Mouse (Mus musculus) heart, postnatal 25 days (tissue): ENCODE measurements around the gene Gm5431. TPM values are rescaled to one million over a fixed set of nuclear protein-coding genes. Genes with fewer than 3 reads are reported as not detected.

Experiments used
- DNase-seq: peaks from one replicate; pipeline ENCODE4 v3.0.0; 2022; ENCODE audit warnings: low spot score
- intact Hi-C: fragments of 180-260 bp; cut with DNase I; formaldehyde crosslinking; loops from one replicate; pipeline ENCODE4 v1.15.1; 2025
- total RNA-seq, 2 experiments: library from RNA; stranded (reverse); gene quantifications; 2 replicates each; pipeline ENCODE4 v1.2.3; 2021

The Gm5431 gene
- total RNA-seq, 2 experiments from 2014 or later = 0.75 to 1.4 TPM

GRCm38 (mm10) chr11:48843202-48843601 lies 58.8 kb downstream of the Gm5431 start:
- DNase-seq = no peak
- intact Hi-C loops = no loop called here

- intact Hi-C loops = no loop called here
Measured at GRCm38 (mm10) chr11:48842378-48842792, 59.6 kb downstream of the Gm5431 start.

DNA sequence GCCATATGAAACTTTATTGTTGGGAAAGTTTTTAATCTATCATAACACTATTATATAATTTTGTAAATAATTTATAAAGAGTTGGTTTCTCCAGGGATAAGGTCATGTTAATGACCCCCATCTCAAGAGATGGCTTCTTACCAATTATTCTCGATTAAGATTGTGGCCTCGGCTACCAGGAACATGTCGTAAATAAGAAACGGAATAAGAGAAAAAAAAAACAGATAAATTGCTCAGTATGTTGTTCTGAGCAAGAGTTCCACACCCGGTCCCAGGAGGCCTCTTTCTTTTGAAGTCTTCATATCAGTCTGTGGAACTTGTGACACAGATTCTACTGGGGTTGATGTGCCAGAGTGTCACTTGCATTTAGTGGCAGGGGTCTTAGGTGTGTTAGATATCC lies 60.8 kb downstream of the Gm5431 start:
- intact Hi-C loops = no loop called here
- no peak for DNase-seq

More at GRCm38 (mm10) chr11:48842378-48842792, 59.6 kb downstream of the Gm5431 start:
- DNase-seq = no peak

GRCm38 (mm10) chr11:48840805-48841204 lies 61.2 kb downstream of the Gm5431 start:
- intact Hi-C loops = no loop called here
- DNase-seq = no peak

DNA sequence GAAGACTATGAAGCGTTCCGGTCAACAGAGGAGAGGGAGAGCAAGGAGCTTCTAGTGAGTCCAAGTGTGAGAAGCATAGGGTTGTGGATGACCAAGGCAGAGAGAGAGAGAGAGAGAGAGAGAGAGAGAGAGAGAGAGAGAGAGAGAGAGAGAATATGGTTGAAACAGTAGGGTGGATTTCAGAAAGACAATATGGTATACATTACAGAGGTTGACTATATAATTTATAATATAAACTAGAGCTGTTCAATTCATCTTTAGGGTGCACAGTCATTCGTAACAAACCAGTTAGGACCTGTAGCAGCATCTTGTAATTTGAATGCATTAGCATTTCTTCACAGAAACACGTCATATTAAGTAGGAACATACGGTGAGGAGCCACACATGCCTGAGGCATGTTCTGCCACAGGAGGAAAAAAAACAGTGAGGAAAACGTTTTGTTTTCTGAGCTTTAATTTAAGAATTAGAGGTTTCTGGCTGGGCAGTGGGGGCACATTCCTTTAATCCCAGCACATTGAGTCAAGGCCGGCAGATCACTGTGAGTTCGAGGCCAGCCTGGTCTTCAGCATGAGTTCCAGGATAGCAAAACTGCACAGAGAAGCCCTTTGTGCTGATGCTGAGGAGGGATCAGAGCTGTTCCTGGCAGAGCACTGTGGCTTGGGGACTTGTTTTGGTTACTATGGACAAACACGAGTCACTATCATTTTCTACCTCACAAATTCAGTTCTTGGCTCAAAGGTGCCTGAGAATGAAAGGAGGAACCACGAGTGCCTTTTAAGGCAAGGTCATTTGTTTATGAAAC lies 62.9 kb downstream of the Gm5431 start:
- DNase-seq = no peak
- intact Hi-C loops = no loop called here

DNA sequence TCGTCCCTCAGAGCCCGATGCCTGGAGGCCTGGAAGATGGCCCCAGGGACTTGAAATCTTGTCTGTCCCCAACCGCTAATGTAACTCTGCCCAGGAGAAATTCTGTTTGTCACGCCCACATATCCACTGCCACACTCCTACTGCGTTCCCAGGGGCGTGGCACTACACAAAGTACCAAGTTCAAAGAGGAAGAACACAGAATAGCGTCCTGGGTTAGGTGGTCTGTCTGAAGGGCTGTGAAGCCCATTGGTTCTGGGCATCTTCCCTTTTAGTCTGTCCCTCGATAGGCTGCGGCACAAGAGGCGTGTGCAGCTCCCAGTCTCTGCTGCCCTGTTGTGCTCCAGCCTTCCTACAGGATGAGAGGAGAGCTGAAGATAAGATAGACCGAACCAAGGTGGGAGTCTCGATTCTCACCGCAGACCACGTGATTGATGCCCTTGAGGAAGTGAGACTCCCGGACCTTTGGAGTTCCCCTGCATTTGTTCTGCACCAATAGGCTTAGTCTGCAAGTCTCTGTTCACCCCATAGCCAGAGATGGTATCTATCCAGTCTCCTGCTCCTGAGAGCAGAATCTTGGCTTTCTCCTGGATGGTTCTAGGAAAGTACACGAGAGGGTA lies 63.7 kb downstream of the Gm5431 start:
- DNase-seq = no peak
- intact Hi-C loops = no loop called here

Other genes with a start within 250 kb of the Gm5431 start
- 100 to 1,000 TPM; 397 to 416 TPM for gene Rack1, start 101.9 kb downstream of the Gm5431 start, total RNA-seq
- 10 to 100 TPM; 17.8 to 20.4 TPM for gene Trim41, start 84.9 kb downstream of the Gm5431 start, total RNA-seq
- 10 to 100 TPM; 15.7 to 23.2 TPM for gene Trim7, start 76.1 kb downstream of the Gm5431 start, total RNA-seq
- 1 to 10 TPM; 2.0 to 3.2 TPM for gene Gm12184, start 75.6 kb downstream of the Gm5431 start, total RNA-seq
- gene Irgm1, start 30.5 kb downstream of the Gm5431 start, total RNA-seq = 1 to 10 TPM; 8.8 to 8.9 TPM
- 1 to 10 TPM; 2.7 to 3.1 TPM for gene Psme2b, start 44.0 kb upstream of the Gm5431 start, total RNA-seq
- not detected for gene Olfr56, start 76.7 kb upstream of the Gm5431 start, total RNA-seq
- gene 9930111J21Rik1, start 77.2 kb upstream of the Gm5431 start, total RNA-seq = 1 to 10 TPM; 4.4 to 4.6 TPM
- under 1 TPM; 0.31 to 0.61 TPM for gene Gm12185, start 90.0 kb upstream of the Gm5431 start, total RNA-seq
- gene Tgtp1, start 92.0 kb upstream of the Gm5431 start, total RNA-seq = 1 to 10 TPM; 1.9 to 2.0 TPM
- gene 9930111J21Rik2, start 149.0 kb upstream of the Gm5431 start, total RNA-seq = 1 to 10 TPM; 5.6 to 7.0 TPM
- gene Tgtp2, start 162.0 kb upstream of the Gm5431 start, total RNA-seq = 1 to 10 TPM in 1 of 2 experiments, under 1 TPM in 1; 0.55 to 1.7 TPM
- 1 to 10 TPM; 1.3 to 3.0 TPM for gene Ifi47, start 174.4 kb upstream of the Gm5431 start, total RNA-seq
- gene Olfr1396, start 212.7 kb upstream of the Gm5431 start, total RNA-seq = 1 to 10 TPM; 1.3 to 1.7 TPM
- gene Olfr1395, start 240.1 kb upstream of the Gm5431 start, total RNA-seq = not detected